Comparison of ENCODE assay signal across 28 mouse cellular contexts in genomic region chr10:59617776-59618175, GRCm38 (mm10). TPM values are rescaled to one million over a fixed set of nuclear protein-coding genes. Genes with fewer than 3 reads are reported as not detected.
A peak's percentile ranks its signal among the peaks of the same experiment; 100 is the strongest.
DNase-seq lines count a peak whose midpoint lies in the region; ATAC-seq and TF ChIP-seq lines count a peak whose summit lies in the region.
"Had no signal": no experiment of that assay in that cellular context is flagged by ENCODE, and none has a peak within 500 bp of the region (broad histone marks: within the 10 kb centered on the region; RNA-seq: fewer than 3 reads in every experiment).

No protein-coding gene starts in this region.

- H3K4me1 ChIP-seq in liver, embryonic 12.5 days: peaks cover 30% of the 10 kb centered on the region
- H3K4me1 ChIP-seq in liver, postnatal 0 days (ENCODE audit: insufficient read depth): peaks cover 18% of the 10 kb centered on the region

- no peak for TF ChIP-seq CTCF in liver, postnatal 0 days (IDR thresholded peaks at IDR 0.05; ENCODE audit: low read depth)

- H3K9ac ChIP-seq in liver, embryonic 12.5 days: no peak overlapping the region
- no peak overlapping the region for H3K9ac ChIP-seq in liver, postnatal 0 days (replicated peaks)
- H3K9ac ChIP-seq: embryonic facial prominence, embryonic 13.5 days; embryonic facial prominence, embryonic 15.5 days; forebrain, embryonic 12.5 days had no signal

- TF ChIP-seq EP300 in liver, postnatal 0 days (IDR thresholded peaks at IDR 0.05; ENCODE audit: low read depth): no peak

- H3K27ac ChIP-seq in liver, embryonic 12.5 days: no peak overlapping the region
- H3K27ac ChIP-seq in liver, postnatal 0 days (ENCODE audit: low read depth): no peak overlapping the region
- H3K27ac ChIP-seq: embryonic facial prominence, embryonic 13.5 days; embryonic facial prominence, embryonic 15.5 days; forebrain, embryonic 10.5 days; forebrain, embryonic 12.5 days had no signal

- no peaks in the 10 kb centered on the region for H3K9me3 ChIP-seq in liver, embryonic 12.5 days (replicated peaks)
- H3K9me3 ChIP-seq in liver, postnatal 0 days (ENCODE audit: low read length): no peaks in the 10 kb centered on the region
- H3K9me3 ChIP-seq: embryonic facial prominence, embryonic 13.5 days; embryonic facial prominence, embryonic 15.5 days; forebrain, embryonic 10.5 days; forebrain, embryonic 12.5 days; G1E had no signal

- H3K27me3 ChIP-seq in liver, embryonic 12.5 days (replicated peaks): no peaks in the 10 kb centered on the region; the same call in 1 of the 2 replicates
- no peaks in the 10 kb centered on the region for H3K27me3 ChIP-seq in liver, postnatal 0 days (ENCODE audit: insufficient read depth, low read length)
- H3K27me3 ChIP-seq: embryonic facial prominence, embryonic 13.5 days; embryonic facial prominence, embryonic 15.5 days; forebrain, embryonic 12.5 days; Patski had no signal

- H3K4me3 ChIP-seq in liver, embryonic 12.5 days: no peak overlapping the region
- no peak overlapping the region for H3K4me3 ChIP-seq in liver, postnatal 0 days (ENCODE audit: low read depth, low read length)

- DNase-seq in liver, postnatal 0 days: no peak
- DNase-seq in 416B (ENCODE audit: low read depth): peak; percentile 66
- no peak for DNase-seq in gastrocnemius, adult 8-10 months (ENCODE audit: low spot score in 2 of 2)
- DNase-seq: adrenal gland, adult 2 months; adrenal gland, postnatal 10 days; adrenal gland, postnatal 25 days; cerebellum, adult 11 months; cerebellum, adult 18-20 months; cerebellum, adult 8-10 months; cerebellum, adult 9-11 months; cerebellum, postnatal 14 days; cerebellum, postnatal 36 days; embryo, embryonic 11 days had no signal

- WGBS in liver, embryonic 12.5 days (ENCODE audit: insufficient replicate concordance): 80% methylated on average over 7 of the region's 7 CpGs
- WGBS in liver, postnatal 0 days (ENCODE audit: insufficient replicate concordance): 73% methylated on average over 7 of the region's 7 CpGs

- 0 out of 2 replicates have a peak overlapping the region, but pooled peaks have one; percentile 97 for H3K4me2 ChIP-seq in liver, embryonic 12.5 days
- H3K4me2 ChIP-seq in liver, postnatal 0 days (ENCODE audit: low read depth, low read length): no peak overlapping the region

- ATAC-seq in liver, embryonic 12.5 days: no peak
- ATAC-seq in liver, postnatal 0 days: no peak
- peak; percentile 29 for ATAC-seq in granulocyte monocyte progenitor cell, adult 5-6 weeks (replicated peaks; ENCODE audit: poor library complexity, severe bottlenecking)
- ATAC-seq: forebrain, embryonic 14.5 days; forebrain, embryonic 16.5 days; Patski had no signal

- H3K36me3 ChIP-seq in liver, embryonic 12.5 days: no peaks in the 10 kb centered on the region
- H3K36me3 ChIP-seq in liver, postnatal 0 days (replicated peaks; ENCODE audit: insufficient read depth, low read length): no peaks in the 10 kb centered on the region
- H3K36me3 ChIP-seq: embryonic facial prominence, embryonic 13.5 days; embryonic facial prominence, embryonic 15.5 days; forebrain, embryonic 10.5 days; forebrain, embryonic 12.5 days; G1E had no signal

RNA-seq across cellular contexts. Expression of gene Mcu, which starts 1.3 kb away (rescaled TPM):
- 14.3 and 14.6 TPM in 2 replicates for polyA plus RNA-seq in liver, embryonic 12.5 days (2016; fragmentation: Nextera tagmentation; extraction: Ambion mirVana)
- 11.8 and 13.5 TPM in 2 replicates for polyA plus RNA-seq in liver, postnatal 0 days (2015; fragmentation: Nextera tagmentation; extraction: Ambion mirVana)
- total RNA-seq in granulocyte monocyte progenitor cell, adult 5-6 weeks (2014; fragmentation: Nextera tagmentation): 29.6 and 40.0 TPM in 2 replicates
- 43.1 and 46.4 TPM in 2 replicates for total RNA-seq in granulocyte monocyte progenitor cell, adult 5-6 weeks (2017)
- total RNA-seq in gastrocnemius, adult 8-10 months (2022): 10 to 100 TPM; 37.1 to 42.2 (median 41.1) TPM

RNA-seq across cellular contexts. Expression of gene Gm10322, which starts 1.9 kb away (rescaled TPM):
- polyA plus RNA-seq in liver, embryonic 12.5 days (2016; fragmentation: Nextera tagmentation; extraction: Ambion mirVana): not detected in 2 replicates
- polyA plus RNA-seq in liver, postnatal 0 days (2015; fragmentation: Nextera tagmentation; extraction: Ambion mirVana): not detected in 2 replicates
- total RNA-seq in granulocyte monocyte progenitor cell, adult 5-6 weeks (2014; fragmentation: Nextera tagmentation): not detected in 2 replicates
- not detected in 2 replicates for total RNA-seq in granulocyte monocyte progenitor cell, adult 5-6 weeks (2017)
- not detected for total RNA-seq in gastrocnemius, adult 8-10 months (2022)
- total RNA-seq: adrenal gland, adult 2 months; adrenal gland, postnatal 10 days; adrenal gland, postnatal 25 days; adrenal gland, postnatal 4 days; common myeloid progenitor, adult 5-6 weeks; G1E had no signal
- polyA plus RNA-seq: adrenal gland, adult 2 months; brain, embryonic 14.5 days; embryonic facial prominence, embryonic 11.5 days; embryonic facial prominence, embryonic 13.5 days; embryonic facial prominence, embryonic 15.5 days; erythroblast, embryonic 14.5 days; forebrain, embryonic 10.5 days; forebrain, embryonic 12.5 days; forebrain, embryonic 14.5 days; forebrain, embryonic 16.5 days; G1E; Patski had no signal
